Mouse (Mus musculus): ENCODE results near the gene Serpina3g.

DNA sequence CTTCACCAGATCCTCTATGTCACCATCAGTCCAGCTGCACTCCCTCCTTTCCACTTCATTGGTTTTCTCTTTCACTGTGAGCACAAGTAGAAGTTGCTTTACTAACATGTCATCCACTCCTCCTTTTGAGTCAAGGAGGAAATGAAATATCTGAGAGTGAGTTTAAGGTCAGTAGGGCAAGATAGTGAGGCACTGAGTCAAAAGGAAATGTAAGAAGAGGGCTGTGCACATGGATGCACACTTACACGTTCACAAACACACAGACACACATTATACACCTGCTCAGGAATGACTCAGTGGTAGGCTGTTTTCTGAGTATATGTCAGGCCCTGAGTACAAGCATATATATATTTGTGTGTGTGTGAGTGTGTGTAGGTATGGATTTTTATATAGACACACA, 12.4 kb upstream of the Serpina3g start:
- TF ChIP-seq CTCF (IDR thresholded peaks at IDR 0.05; ENCODE audit: extremely low read depth, insufficient read depth, low read length) (no peak), POLR2A (IDR thresholded peaks at IDR 0.05; ENCODE audit: extremely low read depth, insufficient read depth, low read length) (no peak)

All from cortical plate, adult 2 months (tissue).